Mouse (Mus musculus) intestine, postnatal 0 days (tissue): ENCODE data around the gene Negr1. TPM values are rescaled to one million over a fixed set of nuclear protein-coding genes. Genes with fewer than 3 reads are reported as not detected.

Experiments used
- ATAC-seq: fragments of 200-750 bp; cut with Nextera tagmentation; 2 replicates; pipeline ENCODE4 v1.8.0; 2017; ENCODE audit warnings: mild to moderate bottlenecking, moderate TSS enrichment, moderate library complexity
- H3K27ac ChIP-seq: fragments of 300-500 bp; sonication (generic); 2 replicates; pipeline ENCODE4 v1.5.1; 2014; ENCODE audit warnings: mild to moderate bottlenecking, low read depth, low read length, moderate library complexity
- H3K27me3 ChIP-seq: fragments of 300-500 bp; sonication (generic); replicated peaks from 2 replicates; pipeline ENCODE4 v1.6.1; 2014; ENCODE audit warnings: low read length, mixed read lengths; ENCODE audit not compliant: control insufficient read depth, insufficient read depth
- H3K36me3 ChIP-seq: fragments of 300-500 bp; sonication (generic); 2 replicates; pipeline ENCODE4 v1.6.1; 2014; ENCODE audit warnings: mild to moderate bottlenecking, moderate library complexity; ENCODE audit not compliant: control insufficient read depth, insufficient read depth
- H3K4me1 ChIP-seq: fragments of 300-500 bp; sonication (generic); replicated peaks from 2 replicates; pipeline ENCODE4 v1.6.1; 2014; ENCODE audit warnings: antibody characterized with exemption, low read length, mixed read lengths; ENCODE audit not compliant: control insufficient read depth, insufficient read depth
- H3K4me2 ChIP-seq: fragments of 300-500 bp; sonication (generic); replicated peaks from 2 replicates; pipeline ENCODE4 v1.6.1; 2014; ENCODE audit warnings: low read depth, mild to moderate bottlenecking, moderate library complexity
- H3K4me3 ChIP-seq: fragments of 300-500 bp; sonication (generic); 2 replicates; pipeline ENCODE4 v1.5.1; 2014; ENCODE audit warnings: low read depth, low read length
- H3K9ac ChIP-seq: fragments of 300-500 bp; sonication (generic); 2 replicates; pipeline ENCODE4 v1.6.1; 2014; ENCODE audit warnings: mild to moderate bottlenecking, low read depth, low read length
- H3K9me3 ChIP-seq: fragments of 300-500 bp; sonication (generic); 2 replicates; pipeline ENCODE4 v1.6.1; 2016; ENCODE audit warnings: mixed run types; ENCODE audit not compliant: control insufficient read depth
- CTCF ChIP-seq: sonication (generic); IDR thresholded peaks from 2 replicates; pipeline ENCODE4 v1.5.1; 2016; ENCODE audit warnings: low read depth, mild to moderate bottlenecking, control low read depth, antibody characterized with exemption, moderate library complexity
- WGBS: fragments of 180-500 bp; shearing (Covaris S2); extraction: QIAGEN DNeasy Blood & Tissue Kit; methylation state at CpG from one replicate; pipeline ENCODE4 v1.1.7; 2014; 5-methylcytosine and 5-hydroxymethylcytosine counted together
- polyA plus RNA-seq: library from polyadenylated mRNA; unstranded; fragments of >200 nt; fragmentation: Nextera tagmentation; extraction: Ambion mirVana; gene quantifications from 2 replicates; pipeline ENCODE4 v1.2.1, GENCODE M21; 2015

The Negr1 gene
- polyA plus RNA-seq, 1 experiment from 2014 or later = 2.0 TPM

- Histone ChIP-seq H3K27ac (no peak overlapping the region), H3K27me3 (no peaks in the 10 kb centered on the region), H3K4me1 (no peaks in the 10 kb centered on the region), H3K9me3 (no peaks in the 10 kb centered on the region), H3K4me2 (no peak overlapping the region), H3K4me3 (no peak overlapping the region), H3K36me3 (no peaks in the 10 kb centered on the region), H3K9ac (no peak overlapping the region)
- TF ChIP-seq CTCF = no peak
- 57% methylated on average over 1 of the region's 1 CpGs for WGBS
- no peak for ATAC-seq
Measured at GRCm38 (mm10) chr3:156754790-156755530, 193.4 kb downstream of the Negr1 start.

GRCm38 (mm10) chr3:156765015-156765414, 203.4 kb downstream of the Negr1 start:
- no peak for ATAC-seq
- H3K36me3 ChIP-seq = no peaks in the 10 kb centered on the region
- no peak overlapping the region for H3K4me2 ChIP-seq
- no peaks in the 10 kb centered on the region for H3K27me3 ChIP-seq
- no peak overlapping the region for H3K4me3 ChIP-seq
- no peaks in the 10 kb centered on the region for H3K4me1 ChIP-seq
- no peak overlapping the region for H3K27ac ChIP-seq
- 64% methylated on average over 3 of the region's 3 CpGs for WGBS
- no peaks in the 10 kb centered on the region for H3K9me3 ChIP-seq
- H3K9ac ChIP-seq = no peak overlapping the region
- no peak for TF ChIP-seq CTCF

GRCm38 (mm10) chr3:156766171-156766845, 204.7 kb downstream of the Negr1 start:
- ATAC-seq = no peak
- no peak overlapping the region for H3K4me2 ChIP-seq
- H3K27ac ChIP-seq = no peak overlapping the region
- no peaks in the 10 kb centered on the region for H3K36me3 ChIP-seq
- H3K4me1 ChIP-seq = no peaks in the 10 kb centered on the region
- no peak for TF ChIP-seq CTCF
- no peaks in the 10 kb centered on the region for H3K9me3 ChIP-seq
- no peak overlapping the region for H3K9ac ChIP-seq
- no peak overlapping the region for H3K4me3 ChIP-seq
- WGBS = 55% methylated on average over 2 of the region's 2 CpGs
- H3K27me3 ChIP-seq = no peaks in the 10 kb centered on the region

- no peak for ATAC-seq
- Histone ChIP-seq H3K4me2 (no peak overlapping the region), H3K9ac (no peak overlapping the region), H3K4me1 (no peaks in the 10 kb centered on the region), H3K27me3 (no peaks in the 10 kb centered on the region), H3K27ac (no peak overlapping the region), H3K4me3 (no peak overlapping the region), H3K36me3 (no peaks in the 10 kb centered on the region), H3K9me3 (no peaks in the 10 kb centered on the region)
- no peak for TF ChIP-seq CTCF
- 80% methylated on average over 2 of the region's 2 CpGs for WGBS
Measured at GRCm38 (mm10) chr3:156771626-156772025, 210.0 kb downstream of the Negr1 start.

GRCm38 (mm10) chr3:156772057-156772456, 210.5 kb downstream of the Negr1 start:
- H3K4me2 ChIP-seq = no peak overlapping the region
- TF ChIP-seq CTCF = peak; percentile 48
- no peak overlapping the region for H3K4me3 ChIP-seq
- H3K27ac ChIP-seq = no peak overlapping the region
- 57% methylated on average over 1 of the region's 1 CpGs for WGBS
- no peaks in the 10 kb centered on the region for H3K4me1 ChIP-seq
- no peaks in the 10 kb centered on the region for H3K9me3 ChIP-seq
- no peak for ATAC-seq
- H3K9ac ChIP-seq = no peak overlapping the region
- no peaks in the 10 kb centered on the region for H3K36me3 ChIP-seq
- no peaks in the 10 kb centered on the region for H3K27me3 ChIP-seq

GRCm38 (mm10) chr3:156784309-156784852, 222.8 kb downstream of the Negr1 start:
- no peak overlapping the region for H3K9ac ChIP-seq
- no peaks in the 10 kb centered on the region for H3K36me3 ChIP-seq
- 56% methylated on average over 1 of the region's 1 CpGs for WGBS
- H3K4me3 ChIP-seq = no peak overlapping the region
- no peaks in the 10 kb centered on the region for H3K9me3 ChIP-seq
- H3K4me1 ChIP-seq = no peaks in the 10 kb centered on the region
- no peaks in the 10 kb centered on the region for H3K27me3 ChIP-seq
- no peak for TF ChIP-seq CTCF
- no peak overlapping the region for H3K27ac ChIP-seq
- H3K4me2 ChIP-seq = no peak overlapping the region
- ATAC-seq = no peak
